8 mouse cellular contexts compared by ENCODE assay signal in genomic region chr8:91872278-91873115, GRCm38 (mm10).
DNase-seq lines count a peak whose midpoint lies in the region; ATAC-seq and TF ChIP-seq lines count a peak whose summit lies in the region.

No protein-coding gene starts in this region.

- no peak for TF ChIP-seq POLR2A in brain, embryonic 14.5 days (IDR thresholded peaks at IDR 0.05; ENCODE audit: borderline replicate concordance, extremely low read depth, insufficient read depth, insufficient read length, poor library complexity, severe bottlenecking)

- H3K36me3 ChIP-seq in heart, embryonic 12.5 days, result no peaks in the 10 kb centered on the region
- H3K36me3 ChIP-seq in kidney, embryonic 15.5 days, result no peaks in the 10 kb centered on the region
- H3K36me3 ChIP-seq in midbrain, embryonic 10.5 days, result no peaks in the 10 kb centered on the region

- peak; percentile 24 to 47 for DNase-seq in cerebellum, postnatal 10 days
- no peak for DNase-seq in cerebellum, adult 18-20 months
- peak; percentile 87 for DNase-seq in brain, embryonic 14.5 days (ENCODE audit: low read depth)
- DNase-seq in midbrain, embryonic 10.5 days (ENCODE audit: low spot score), result peak; percentile 76
- no peak for DNase-seq in left cerebral cortex, adult 8-10 months (ENCODE audit: low spot score in 2 of 2)
- no peak for DNase-seq in thymus, postnatal 10 days (ENCODE audit: low spot score in 2 of 2)

- peak overlapping the region; percentile 65 for H3K4me2 ChIP-seq in heart, embryonic 12.5 days
- H3K4me2 ChIP-seq in kidney, embryonic 15.5 days, result peak overlapping the region; percentile 57

- no peaks in the 10 kb centered on the region for H3K9me3 ChIP-seq in heart, embryonic 12.5 days (replicated peaks)
- no peaks in the 10 kb centered on the region for H3K9me3 ChIP-seq in kidney, embryonic 15.5 days (replicated peaks)
- no peaks in the 10 kb centered on the region for H3K9me3 ChIP-seq in midbrain, embryonic 10.5 days (replicated peaks)

- ATAC-seq in heart, embryonic 12.5 days (ENCODE audit: insufficient number of reproducible peaks, low FRiP score), result peak; percentile 54; the same call in 1 of the 2 replicates
- ATAC-seq in kidney, embryonic 15.5 days (replicated peaks; ENCODE audit: low FRiP score), result peak; percentile 43; the same call in 1 of the 2 replicates

- peak overlapping the region; percentile 29; the same call in 1 of the 2 replicates for H3K27ac ChIP-seq in heart, embryonic 12.5 days (ENCODE audit: poor library complexity, severe bottlenecking)
- no peak overlapping the region for H3K27ac ChIP-seq in kidney, embryonic 15.5 days
- H3K27ac ChIP-seq in midbrain, embryonic 10.5 days (replicated peaks), result peak overlapping the region; percentile 71

- H3K9ac ChIP-seq in heart, embryonic 12.5 days, result peak overlapping the region; percentile 48; the same call in 1 of the 2 replicates
- H3K9ac ChIP-seq in kidney, embryonic 15.5 days, result no peak overlapping the region

- peak overlapping the region; percentile 28 for H3K4me3 ChIP-seq in heart, embryonic 12.5 days
- peak overlapping the region; percentile 21 for H3K4me3 ChIP-seq in kidney, embryonic 15.5 days (replicated peaks)
- H3K4me3 ChIP-seq in midbrain, embryonic 10.5 days, result peak overlapping the region; percentile 39

- no peak for TF ChIP-seq CTCF in brain, embryonic 14.5 days (IDR thresholded peaks at IDR 0.05; ENCODE audit: borderline replicate concordance, extremely low read depth, insufficient read depth, insufficient read length)

- peaks cover 13% of the 10 kb centered on the region for H3K4me1 ChIP-seq in heart, embryonic 12.5 days (replicated peaks)
- peaks cover 21% of the 10 kb centered on the region for H3K4me1 ChIP-seq in kidney, embryonic 15.5 days
- H3K4me1 ChIP-seq in midbrain, embryonic 10.5 days, result peaks cover 64% of the 10 kb centered on the region

- peaks cover 51% of the 10 kb centered on the region for H3K27me3 ChIP-seq in heart, embryonic 12.5 days (replicated peaks)
- peaks cover 97% of the 10 kb centered on the region for H3K27me3 ChIP-seq in kidney, embryonic 15.5 days
- H3K27me3 ChIP-seq in midbrain, embryonic 10.5 days (ENCODE audit: low read depth, poor library complexity, severe bottlenecking), result peaks cover 98% of the 10 kb centered on the region

- 12% methylated on average over 29 of the region's 29 CpGs for WGBS in heart, embryonic 12.5 days
- WGBS in kidney, embryonic 15.5 days, result 8% methylated on average over 29 of the region's 29 CpGs
- 23% methylated on average over 29 of the region's 29 CpGs for WGBS in midbrain, embryonic 10.5 days

Comparison
In these comparisons a context has a peak if more than half of its experiments do, and no peak if none do; other contexts are left out.
1. DNase-seq: peak in cerebellum, postnatal 10 days (2 of 2), brain, embryonic 14.5 days (single experiment) and midbrain, embryonic 10.5 days (single experiment); none in cerebellum, adult 18-20 months (0 of 2), left cerebral cortex, adult 8-10 months (0 of 2) and thymus, postnatal 10 days (0 of 2).
2. Peak in every context shown above with its lines, with median percentiles within 50 percentile points of each other: H3K4me3 ChIP-seq.